Mouse (Mus musculus): ENCODE data around the gene Tceanc2.

Tceanc2 gene

GRCm38 (mm10) chr4:107178182-107178829 is 610 bp downstream of the Tceanc2 start, which contains the start of gene Tmem59:
Gene Tmem59 (plus strand): TSS chr4:107178399.
- DNase-seq (ENCODE audit: low spot score) = peak; percentile 96

- no peak for DNase-seq (ENCODE audit: low spot score)
Measured at GRCm38 (mm10) chr4:107177506-107177905, 1.4 kb downstream of the Tceanc2 start.

- DNase-seq (ENCODE audit: low spot score) = no peak
Measured at GRCm38 (mm10) chr4:107167798-107168197, 11.1 kb downstream of the Tceanc2 start.

GRCm38 (mm10) chr4:107166700-107167099 is 12.2 kb downstream of the Tceanc2 start:
- no peak for DNase-seq (ENCODE audit: low spot score)

GRCm38 (mm10) chr4:107163756-107164587 is 14.9 kb downstream of the Tceanc2 start:
- peak; percentile 88 for DNase-seq (ENCODE audit: low spot score)

GRCm38 (mm10) chr4:107163341-107163740 is 15.6 kb downstream of the Tceanc2 start:
- no peak for DNase-seq (ENCODE audit: low spot score)

- no peak for DNase-seq (ENCODE audit: low spot score)
Measured at GRCm38 (mm10) chr4:107160181-107160580, 18.7 kb downstream of the Tceanc2 start.

- DNase-seq (ENCODE audit: low spot score) = no peak
Measured at GRCm38 (mm10) chr4:107159166-107159773, 19.6 kb downstream of the Tceanc2 start.

- DNase-seq (ENCODE audit: low spot score) = no peak
Measured at GRCm38 (mm10) chr4:107156983-107157401, 21.9 kb downstream of the Tceanc2 start.

- no peak for DNase-seq (ENCODE audit: low spot score)
Measured at GRCm38 (mm10) chr4:107152571-107152970, 26.3 kb downstream of the Tceanc2 start.

- DNase-seq (ENCODE audit: low spot score) = no peak
Measured at GRCm38 (mm10) chr4:107150991-107151390, 27.9 kb downstream of the Tceanc2 start.

- no peak for DNase-seq (ENCODE audit: low spot score)
Measured at GRCm38 (mm10) chr4:107143511-107143910, 35.4 kb downstream of the Tceanc2 start.

GRCm38 (mm10) chr4:107139836-107140631 is 38.9 kb downstream of the Tceanc2 start:
- DNase-seq (ENCODE audit: low spot score) = peak; percentile 68

GRCm38 (mm10) chr4:107138948-107139835 is 39.7 kb downstream of the Tceanc2 start:
- no peak for DNase-seq (ENCODE audit: low spot score)

GRCm38 (mm10) chr4:107136531-107136930 is 42.4 kb downstream of the Tceanc2 start:
- no peak for DNase-seq (ENCODE audit: low spot score)

GRCm38 (mm10) chr4:107135663-107136062 is 43.3 kb downstream of the Tceanc2 start:
- DNase-seq (ENCODE audit: low spot score) = no peak

- DNase-seq (ENCODE audit: low spot score) = no peak
Measured at GRCm38 (mm10) chr4:107134891-107135290, 44.0 kb downstream of the Tceanc2 start.

- DNase-seq (ENCODE audit: low spot score) = no peak
Measured at GRCm38 (mm10) chr4:107130534-107130933, 48.4 kb downstream of the Tceanc2 start.

- no peak for DNase-seq (ENCODE audit: low spot score)
Measured at GRCm38 (mm10) chr4:107129373-107129772, 49.5 kb downstream of the Tceanc2 start.

- peak; percentile 53 for DNase-seq (ENCODE audit: low spot score)
Measured at GRCm38 (mm10) chr4:107127901-107128669, 50.8 kb downstream of the Tceanc2 start.

All from embryo, embryonic 10.5 days (tissue).